Mouse (Mus musculus): ENCODE results near the gene 4430402I18Rik. TPM values are rescaled to one million over a fixed set of nuclear protein-coding genes. Genes with fewer than 3 reads are reported as not detected.

4430402I18Rik gene
- polyA plus RNA-seq, 1 experiment from 2014 or later = 0.83 TPM

Other genes starting within 250 kb of the 4430402I18Rik start
- 0.06 and 0.17 TPM in 2 replicates for gene Slc1a1, start 132.8 kb downstream of the 4430402I18Rik start, polyA plus RNA-seq (2015; fragmentation: Nextera tagmentation; extraction: Ambion mirVana)
- 8.5 TPM in 2 replicates for gene Plpp6, start 3.8 kb downstream of the 4430402I18Rik start, polyA plus RNA-seq (2015; fragmentation: Nextera tagmentation; extraction: Ambion mirVana)
- 27.2 and 32.2 TPM in 2 replicates for gene Cdc37l1, start 22.6 kb upstream of the 4430402I18Rik start, polyA plus RNA-seq (2015; fragmentation: Nextera tagmentation; extraction: Ambion mirVana)
- 56.1 and 59.4 TPM in 2 replicates for gene Ak3, start 80.2 kb upstream of the 4430402I18Rik start, polyA plus RNA-seq (2015; fragmentation: Nextera tagmentation; extraction: Ambion mirVana)
- 49.5 and 52.2 TPM in 2 replicates for gene Rcl1, start 133.6 kb upstream of the 4430402I18Rik start, polyA plus RNA-seq (2015; fragmentation: Nextera tagmentation; extraction: Ambion mirVana)